Mouse (Mus musculus): ENCODE results near the gene 1700034J05Rik. TPM values are rescaled to one million over a fixed set of nuclear protein-coding genes. Genes with fewer than 3 reads are reported as not detected.

1700034J05Rik gene
- total and polyA plus RNA-seq, 2 experiments: not detected

GRCm38 (mm10) chr6:146971366-146971765, 17.1 kb upstream of the 1700034J05Rik start:
- Histone ChIP-seq H3K4me1 (ENCODE audit: control insufficient read depth, insufficient read depth, low read length) (peaks cover 3% of the 10 kb centered on the region; the same call in 1 of the 2 replicates), H3K79me2 (ENCODE audit: control insufficient read depth, insufficient read depth, low read length) (peaks cover 2% of the 10 kb centered on the region; the same call in 1 of the 2 replicates), H3K27me3 (ENCODE audit: control insufficient read depth, insufficient read depth, low read length) (no peaks in the 10 kb centered on the region), H3K9ac (ENCODE audit: low read depth, low read length) (no peak overlapping the region), H3K4me3 (ENCODE audit: insufficient read depth, low read depth, low read length) (no peak overlapping the region), H3K27ac (replicated peaks; ENCODE audit: insufficient read depth, low read depth, low read length) (no peak overlapping the region), H3K36me3 (ENCODE audit: control insufficient read depth, insufficient read depth, low read length) (no peaks in the 10 kb centered on the region)
- WGBS: 61% methylated on average over 3 of the region's 3 CpGs
- DNase-seq (ENCODE audit: extremely low read depth, low read depth, low spot score): no peak
- no peak for TF ChIP-seq POLR2A (IDR thresholded peaks at IDR 0.05; ENCODE audit: extremely low read depth, insufficient read depth, low read length)
- TF ChIP-seq CTCF (IDR thresholded peaks at IDR 0.05; ENCODE audit: low read depth, low read length): no peak

- TF ChIP-seq CTCF (IDR thresholded peaks at IDR 0.05; ENCODE audit: low read depth, low read length) (no peak), POLR2A (IDR thresholded peaks at IDR 0.05; ENCODE audit: extremely low read depth, insufficient read depth, low read length) (no peak)
- H3K9ac ChIP-seq (ENCODE audit: low read depth, low read length): no peak overlapping the region
- WGBS: 95% methylated on average over 3 of the region's 3 CpGs
- DNase-seq (ENCODE audit: extremely low read depth, low read depth, low spot score): no peak
- H3K27ac ChIP-seq (replicated peaks; ENCODE audit: insufficient read depth, low read depth, low read length): no peak overlapping the region
- peaks cover 7% of the 10 kb centered on the region; the same call in 1 of the 2 replicates for H3K4me1 ChIP-seq (ENCODE audit: control insufficient read depth, insufficient read depth, low read length)
- H3K79me2 ChIP-seq (ENCODE audit: control insufficient read depth, insufficient read depth, low read length): peaks cover 4% of the 10 kb centered on the region; the same call in 1 of the 2 replicates
- H3K36me3 ChIP-seq (ENCODE audit: control insufficient read depth, insufficient read depth, low read length): no peaks in the 10 kb centered on the region
- no peak overlapping the region for H3K4me3 ChIP-seq (ENCODE audit: insufficient read depth, low read depth, low read length)
- H3K27me3 ChIP-seq (ENCODE audit: control insufficient read depth, insufficient read depth, low read length): no peaks in the 10 kb centered on the region
Measured at GRCm38 (mm10) chr6:146970811-146971210, 16.6 kb upstream of the 1700034J05Rik start.

DNA sequence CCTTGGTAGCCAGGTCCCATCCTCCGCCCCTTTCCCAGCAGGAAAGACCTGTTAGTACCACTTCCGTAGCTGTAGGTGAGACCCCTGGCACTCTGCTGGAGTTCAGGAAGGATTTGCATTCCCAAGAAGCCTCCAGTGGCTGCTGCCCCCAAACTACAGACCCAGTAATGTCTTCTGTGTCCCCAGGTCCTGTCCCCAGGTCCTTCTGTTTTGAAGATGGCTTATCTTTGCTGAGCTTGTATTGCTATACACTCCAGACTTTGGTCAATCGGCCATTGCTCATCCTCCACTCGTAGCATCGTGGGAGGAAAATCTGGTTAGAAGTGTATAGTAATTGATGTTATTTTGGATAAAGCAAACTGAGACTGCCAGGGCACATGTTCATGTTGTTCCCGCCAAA, 13.6 kb upstream of the 1700034J05Rik start:
- H3K27me3 ChIP-seq (ENCODE audit: control insufficient read depth, insufficient read depth, low read length): no peaks in the 10 kb centered on the region
- H3K4me1 ChIP-seq (ENCODE audit: control insufficient read depth, insufficient read depth, low read length): peaks cover 11% of the 10 kb centered on the region; the same call in 1 of the 2 replicates
- DNase-seq (ENCODE audit: extremely low read depth, low read depth, low spot score): no peak
- H3K36me3 ChIP-seq (ENCODE audit: control insufficient read depth, insufficient read depth, low read length): no peaks in the 10 kb centered on the region
- TF ChIP-seq CTCF (IDR thresholded peaks at IDR 0.05; ENCODE audit: low read depth, low read length) (no peak), POLR2A (IDR thresholded peaks at IDR 0.05; ENCODE audit: extremely low read depth, insufficient read depth, low read length) (no peak)
- H3K79me2 ChIP-seq (ENCODE audit: control insufficient read depth, insufficient read depth, low read length): peaks cover 3% of the 10 kb centered on the region; the same call in 1 of the 2 replicates
- H3K27ac ChIP-seq (replicated peaks; ENCODE audit: insufficient read depth, low read depth, low read length): no peak overlapping the region
- no peak overlapping the region for H3K4me3 ChIP-seq (ENCODE audit: insufficient read depth, low read depth, low read length)
- 91% methylated on average over 6 of the region's 6 CpGs for WGBS
- H3K9ac ChIP-seq (ENCODE audit: low read depth, low read length): no peak overlapping the region

GRCm38 (mm10) chr6:146966446-146967019, 12.3 kb upstream of the 1700034J05Rik start:
- no peaks in the 10 kb centered on the region for H3K27me3 ChIP-seq (ENCODE audit: control insufficient read depth, insufficient read depth, low read length)
- WGBS: 36% methylated on average over 12 of the region's 12 CpGs
- TF ChIP-seq CTCF (IDR thresholded peaks at IDR 0.05; ENCODE audit: low read depth, low read length): no peak

GRCm38 (mm10) chr6:146965139-146965772, 11.0 kb upstream of the 1700034J05Rik start:
- peak; percentile 65 for DNase-seq (ENCODE audit: extremely low read depth, low read depth, low spot score)
- no peaks in the 10 kb centered on the region for H3K36me3 ChIP-seq (ENCODE audit: control insufficient read depth, insufficient read depth, low read length)
- H3K9ac ChIP-seq (ENCODE audit: low read depth, low read length): no peak overlapping the region
- H3K4me3 ChIP-seq (ENCODE audit: insufficient read depth, low read depth, low read length): no peak overlapping the region
- TF ChIP-seq CTCF (IDR thresholded peaks at IDR 0.05; ENCODE audit: low read depth, low read length) (no peak), POLR2A (IDR thresholded peaks at IDR 0.05; ENCODE audit: extremely low read depth, insufficient read depth, low read length) (no peak)
- peaks cover 11% of the 10 kb centered on the region; the same call in 1 of the 2 replicates for H3K79me2 ChIP-seq (ENCODE audit: control insufficient read depth, insufficient read depth, low read length)
- H3K4me1 ChIP-seq (ENCODE audit: control insufficient read depth, insufficient read depth, low read length): peaks cover 11% of the 10 kb centered on the region; the same call in 1 of the 2 replicates
- no peak overlapping the region for H3K27ac ChIP-seq (replicated peaks; ENCODE audit: insufficient read depth, low read depth, low read length)
- 55% methylated on average over 13 of the region's 13 CpGs for WGBS
- no peaks in the 10 kb centered on the region for H3K27me3 ChIP-seq (ENCODE audit: control insufficient read depth, insufficient read depth, low read length)

More at GRCm38 (mm10) chr6:146966446-146967019, 12.3 kb upstream of the 1700034J05Rik start:
- no peak overlapping the region for H3K27ac ChIP-seq (replicated peaks; ENCODE audit: insufficient read depth, low read depth, low read length)
- H3K79me2 ChIP-seq (ENCODE audit: control insufficient read depth, insufficient read depth, low read length): peaks cover 5% of the 10 kb centered on the region; the same call in 1 of the 2 replicates
- no peaks in the 10 kb centered on the region for H3K36me3 ChIP-seq (ENCODE audit: control insufficient read depth, insufficient read depth, low read length)
- no peak overlapping the region for H3K9ac ChIP-seq (ENCODE audit: low read depth, low read length)
- no peak overlapping the region for H3K4me3 ChIP-seq (ENCODE audit: insufficient read depth, low read depth, low read length)
- peaks cover 11% of the 10 kb centered on the region; the same call in 1 of the 2 replicates for H3K4me1 ChIP-seq (ENCODE audit: control insufficient read depth, insufficient read depth, low read length)
- peak; percentile 42 for DNase-seq (ENCODE audit: extremely low read depth, low read depth, low spot score)
